25 mouse cellular contexts compared by ENCODE assay signal in genomic region chr2:128859861-128860260, GRCm38 (mm10). TPM values are rescaled to one million over a fixed set of nuclear protein-coding genes. Genes with fewer than 3 reads are reported as not detected.
DNase-seq lines count a peak whose midpoint lies in the region; ATAC-seq and TF ChIP-seq lines count a peak whose summit lies in the region.
"Had no signal": no experiment of that assay in that cellular context is flagged by ENCODE, and none has a peak within 500 bp of the region (broad histone marks: within the 10 kb centered on the region; RNA-seq: fewer than 3 reads in every experiment).

No protein-coding gene starts in this region.

- no peak overlapping the region for H3K9ac ChIP-seq in forebrain, embryonic 14.5 days (ENCODE audit: low read length)
- no peak overlapping the region for H3K9ac ChIP-seq in midbrain, postnatal 0 days (replicated peaks; ENCODE audit: low read length, poor library complexity, severe bottlenecking)
- no peak overlapping the region for H3K9ac ChIP-seq in midbrain, embryonic 13.5 days (replicated peaks)
- H3K9ac ChIP-seq in lung, embryonic 16.5 days (ENCODE audit: low read length), result no peak overlapping the region
- no peak overlapping the region for H3K9ac ChIP-seq in stomach, embryonic 16.5 days (ENCODE audit: low read length)
- H3K9ac ChIP-seq: embryonic facial prominence, embryonic 15.5 days; heart, embryonic 13.5 days; hindbrain, embryonic 13.5 days; intestine, embryonic 15.5 days; kidney, embryonic 15.5 days; limb, embryonic 12.5 days; liver, embryonic 12.5 days; neural tube, embryonic 12.5 days had no signal

- H3K27me3 ChIP-seq in forebrain, embryonic 14.5 days (replicated peaks; ENCODE audit: control insufficient read depth, insufficient read depth, low read length), result 0 out of 2 replicates have a peak, but pooled peaks cover 4% of the 10 kb centered on the region
- peaks cover 27% of the 10 kb centered on the region for H3K27me3 ChIP-seq in forebrain, embryonic 10.5 days (ENCODE audit: poor library complexity, severe bottlenecking)
- 0 out of 2 replicates have a peak, but pooled peaks cover 4% of the 10 kb centered on the region for H3K27me3 ChIP-seq in midbrain, postnatal 0 days (ENCODE audit: insufficient read depth, low read length)
- H3K27me3 ChIP-seq in midbrain, embryonic 13.5 days, result peaks cover 17% of the 10 kb centered on the region
- peaks cover 3% of the 10 kb centered on the region; the same call in 1 of the 2 replicates for H3K27me3 ChIP-seq in lung, embryonic 16.5 days (ENCODE audit: control insufficient read depth, insufficient read depth, low read depth, low read length)
- peaks cover under 1% of the 10 kb centered on the region; the same call in 1 of the 2 replicates for H3K27me3 ChIP-seq in stomach, embryonic 16.5 days (ENCODE audit: control insufficient read depth, insufficient read depth, low read length)
- H3K27me3 ChIP-seq: CH12.LX had no signal

- 0 out of 2 replicates have a peak, but pooled peaks cover 2% of the 10 kb centered on the region for H3K4me1 ChIP-seq in forebrain, embryonic 14.5 days (ENCODE audit: control insufficient read depth, insufficient read depth, low read length)
- H3K4me1 ChIP-seq in forebrain, embryonic 10.5 days, result peaks cover 12% of the 10 kb centered on the region
- H3K4me1 ChIP-seq in midbrain, postnatal 0 days (ENCODE audit: insufficient read depth, low read length), result no peaks in the 10 kb centered on the region
- peaks cover 9% of the 10 kb centered on the region for H3K4me1 ChIP-seq in midbrain, embryonic 13.5 days (replicated peaks)
- H3K4me1 ChIP-seq in lung, embryonic 16.5 days (replicated peaks; ENCODE audit: control insufficient read depth, insufficient read depth, low read length), result peaks cover 9% of the 10 kb centered on the region
- no peaks in the 10 kb centered on the region; the same call in 1 of the 2 replicates for H3K4me1 ChIP-seq in stomach, embryonic 16.5 days (ENCODE audit: control insufficient read depth, insufficient read depth, low read length)
- H3K4me1 ChIP-seq: limb, embryonic 12.5 days; liver, embryonic 12.5 days had no signal

- H3K27ac ChIP-seq in forebrain, embryonic 14.5 days (ENCODE audit: low read depth, low read length), result no peak overlapping the region
- no peak overlapping the region for H3K27ac ChIP-seq in forebrain, embryonic 10.5 days
- H3K27ac ChIP-seq in midbrain, postnatal 0 days (ENCODE audit: low read depth, low read length), result no peak overlapping the region
- no peak overlapping the region for H3K27ac ChIP-seq in midbrain, embryonic 13.5 days
- H3K27ac ChIP-seq in lung, embryonic 16.5 days (ENCODE audit: low read length), result no peak overlapping the region
- no peak overlapping the region for H3K27ac ChIP-seq in stomach, embryonic 16.5 days (ENCODE audit: low read length)
- H3K27ac ChIP-seq: embryonic facial prominence, embryonic 15.5 days; heart, embryonic 13.5 days; hindbrain, embryonic 13.5 days; intestine, embryonic 15.5 days; kidney, embryonic 15.5 days; limb, embryonic 12.5 days; liver, embryonic 12.5 days; neural tube, embryonic 12.5 days had no signal

- 53% methylated on average over 3 of the region's 3 CpGs for WGBS in forebrain, embryonic 14.5 days
- WGBS in forebrain, embryonic 10.5 days, result 87% methylated on average over 3 of the region's 3 CpGs
- WGBS in midbrain, postnatal 0 days, result 74% methylated on average over 3 of the region's 3 CpGs
- WGBS in midbrain, embryonic 13.5 days, result 82% methylated on average over 3 of the region's 3 CpGs
- 23% methylated on average over 3 of the region's 3 CpGs for WGBS in lung, embryonic 16.5 days
- 46% methylated on average over 3 of the region's 3 CpGs for WGBS in stomach, embryonic 16.5 days

- no peak overlapping the region for H3K4me2 ChIP-seq in forebrain, embryonic 14.5 days (ENCODE audit: low read length)
- no peak overlapping the region for H3K4me2 ChIP-seq in midbrain, postnatal 0 days (ENCODE audit: low read depth, low read length, poor library complexity, severe bottlenecking)
- no peak overlapping the region for H3K4me2 ChIP-seq in midbrain, embryonic 13.5 days (replicated peaks)
- H3K4me2 ChIP-seq in lung, embryonic 16.5 days (ENCODE audit: low read depth, low read length), result no peak overlapping the region
- H3K4me2 ChIP-seq in stomach, embryonic 16.5 days (ENCODE audit: low read depth, low read length), result no peak overlapping the region
- H3K4me2 ChIP-seq: embryonic facial prominence, embryonic 15.5 days; heart, embryonic 13.5 days; hindbrain, embryonic 13.5 days; intestine, embryonic 15.5 days; kidney, embryonic 15.5 days; limb, embryonic 12.5 days; liver, embryonic 12.5 days; midbrain, embryonic 11.5 days; neural tube, embryonic 12.5 days had no signal

- ATAC-seq in forebrain, embryonic 14.5 days, result peak; percentile 58; the same call in 1 of the 2 replicates
- no peak for ATAC-seq in midbrain, postnatal 0 days (ENCODE audit: low FRiP score)
- no peak for ATAC-seq in midbrain, embryonic 13.5 days
- ATAC-seq in lung, embryonic 16.5 days (ENCODE audit: low read depth), result peak; percentile 25; the same call in 1 of the 2 replicates
- ATAC-seq in stomach, embryonic 16.5 days (ENCODE audit: insufficient read depth, low FRiP score), result peak; percentile 16; the same call in 1 of the 2 replicates
- no peak for ATAC-seq in erythroblast, adult 5-6 weeks (replicated peaks; ENCODE audit: low FRiP score, poor library complexity, severe bottlenecking)
- ATAC-seq: intestine, embryonic 15.5 days; liver, embryonic 12.5 days had no signal

- peak; percentile 59 for DNase-seq in forebrain, embryonic 14.5 days (ENCODE audit: low spot score)
- DNase-seq in forebrain, embryonic 10.5 days (ENCODE audit: extremely low spot score, low spot score), result no peak
- peak; percentile 12 for DNase-seq in midbrain, postnatal 0 days (ENCODE audit: low spot score)
- no peak for DNase-seq in embryo, embryonic 10.5 days (ENCODE audit: low spot score)
- DNase-seq: adrenal gland, adult 8-10 months; cerebellum, adult 9-11 months; kidney, postnatal 4 days; layer of hippocampus, adult 9-11 months; right cerebral cortex, postnatal 14 days; spleen, adult 18-20 months had no signal

- peaks cover 1% of the 10 kb centered on the region; the same call in 1 of the 2 replicates for H3K36me3 ChIP-seq in forebrain, embryonic 14.5 days (ENCODE audit: control insufficient read depth, insufficient read depth, low read length)
- no peaks in the 10 kb centered on the region for H3K36me3 ChIP-seq in forebrain, embryonic 10.5 days (replicated peaks)
- no peaks in the 10 kb centered on the region for H3K36me3 ChIP-seq in midbrain, postnatal 0 days (ENCODE audit: insufficient read depth, low read length)
- H3K36me3 ChIP-seq in midbrain, embryonic 13.5 days, result no peaks in the 10 kb centered on the region
- no peaks in the 10 kb centered on the region for H3K36me3 ChIP-seq in lung, embryonic 16.5 days (ENCODE audit: control insufficient read depth, insufficient read depth, low read length)
- no peaks in the 10 kb centered on the region for H3K36me3 ChIP-seq in stomach, embryonic 16.5 days (ENCODE audit: control insufficient read depth, insufficient read depth, low read length)
- H3K36me3 ChIP-seq: heart, embryonic 13.5 days; intestine, embryonic 15.5 days; kidney, embryonic 15.5 days; liver, embryonic 12.5 days; neural tube, embryonic 12.5 days had no signal

- H3K9me3 ChIP-seq in forebrain, embryonic 14.5 days (replicated peaks; ENCODE audit: control insufficient read depth, low read length), result no peaks in the 10 kb centered on the region
- no peaks in the 10 kb centered on the region for H3K9me3 ChIP-seq in forebrain, embryonic 10.5 days
- no peaks in the 10 kb centered on the region for H3K9me3 ChIP-seq in midbrain, postnatal 0 days (ENCODE audit: low read length)
- H3K9me3 ChIP-seq in midbrain, embryonic 13.5 days, result no peaks in the 10 kb centered on the region
- H3K9me3 ChIP-seq in lung, embryonic 16.5 days (ENCODE audit: control insufficient read depth, low read length), result no peaks in the 10 kb centered on the region
- no peaks in the 10 kb centered on the region for H3K9me3 ChIP-seq in stomach, embryonic 16.5 days (replicated peaks; ENCODE audit: control insufficient read depth, low read length)
- H3K9me3 ChIP-seq: embryonic facial prominence, embryonic 15.5 days; heart, embryonic 13.5 days; hindbrain, embryonic 13.5 days; intestine, embryonic 15.5 days; kidney, embryonic 15.5 days; liver, embryonic 12.5 days; neural tube, embryonic 12.5 days had no signal

- H3K4me3 ChIP-seq in forebrain, embryonic 14.5 days (ENCODE audit: low read depth, low read length), result no peak overlapping the region
- H3K4me3 ChIP-seq in forebrain, embryonic 10.5 days, result no peak overlapping the region
- H3K4me3 ChIP-seq in midbrain, postnatal 0 days (ENCODE audit: low read depth, low read length), result no peak overlapping the region
- H3K4me3 ChIP-seq in midbrain, embryonic 13.5 days (replicated peaks), result no peak overlapping the region
- no peak overlapping the region for H3K4me3 ChIP-seq in lung, embryonic 16.5 days (ENCODE audit: low read length)
- no peak overlapping the region for H3K4me3 ChIP-seq in stomach, embryonic 16.5 days (replicated peaks; ENCODE audit: low read length)
- H3K4me3 ChIP-seq: embryonic facial prominence, embryonic 15.5 days; heart, embryonic 13.5 days; hindbrain, embryonic 13.5 days; intestine, embryonic 15.5 days; kidney, embryonic 15.5 days; limb, embryonic 12.5 days; liver, embryonic 12.5 days; neural tube, embryonic 12.5 days had no signal

- TF ChIP-seq CTCF in midbrain, postnatal 0 days (IDR thresholded peaks at IDR 0.05), result no peak

RNA-seq across cellular contexts. Expression of gene Fbln7, which starts 2.9 kb away (rescaled TPM):
- polyA plus RNA-seq in forebrain, embryonic 14.5 days (2014; fragmentation: Nextera tagmentation; extraction: Ambion mirVana), result 1.5 and 2.0 TPM in 2 replicates
- 2.1 and 2.4 TPM in 2 replicates for polyA plus RNA-seq in forebrain, embryonic 10.5 days (2016; fragmentation: Nextera tagmentation; extraction: Ambion mirVana)
- 3.2 and 6.3 TPM in 2 replicates for total RNA-seq in midbrain, postnatal 0 days (2014; rRNA removed)
- polyA plus RNA-seq in midbrain, postnatal 0 days (2015; fragmentation: Nextera tagmentation; extraction: Ambion mirVana), result 4.2 and 4.8 TPM in 2 replicates
- 1.0 and 1.3 TPM in 2 replicates for polyA plus RNA-seq in midbrain, embryonic 13.5 days (2015; fragmentation: Nextera tagmentation; extraction: Ambion mirVana)
- 7.9 and 8.0 TPM in 2 replicates for polyA plus RNA-seq in lung, embryonic 16.5 days (2015; fragmentation: Nextera tagmentation; extraction: Ambion mirVana)
- polyA plus RNA-seq in stomach, embryonic 16.5 days (2015; fragmentation: Nextera tagmentation; extraction: Ambion mirVana), result 4.5 and 5.2 TPM in 2 replicates
- total RNA-seq in erythroblast, adult 5-6 weeks (2015; ENCODE audit: low replicate concordance), result not detected in 2 replicates
- 0.09 TPM in 1 of 2 replicates, not detected in the other for total RNA-seq in erythroblast, adult 5-6 weeks (2017; ENCODE audit: low replicate concordance)
- total RNA-seq: CH12.LX, MEL had no signal

RNA-seq across cellular contexts. Expression of gene Tmem87b, which starts 41.9 kb away (rescaled TPM):
- polyA plus RNA-seq in forebrain, embryonic 14.5 days (2014; fragmentation: Nextera tagmentation; extraction: Ambion mirVana), result 28.0 and 36.8 TPM in 2 replicates
- 23.6 and 24.7 TPM in 2 replicates for polyA plus RNA-seq in forebrain, embryonic 10.5 days (2016; fragmentation: Nextera tagmentation; extraction: Ambion mirVana)
- total RNA-seq in midbrain, postnatal 0 days (2014; rRNA removed), result 27.7 and 32.3 TPM in 2 replicates
- 34.8 and 35.7 TPM in 2 replicates for polyA plus RNA-seq in midbrain, postnatal 0 days (2015; fragmentation: Nextera tagmentation; extraction: Ambion mirVana)
- polyA plus RNA-seq in midbrain, embryonic 13.5 days (2015; fragmentation: Nextera tagmentation; extraction: Ambion mirVana), result 37.6 and 38.3 TPM in 2 replicates
- polyA plus RNA-seq in lung, embryonic 16.5 days (2015; fragmentation: Nextera tagmentation; extraction: Ambion mirVana), result 35.0 and 35.4 TPM in 2 replicates
- polyA plus RNA-seq in stomach, embryonic 16.5 days (2015; fragmentation: Nextera tagmentation; extraction: Ambion mirVana), result 34.3 and 36.6 TPM in 2 replicates
- total RNA-seq in erythroblast, adult 5-6 weeks (2015; ENCODE audit: low replicate concordance), result 2.3 and 4.4 TPM in 2 replicates
- 1.4 and 3.4 TPM in 2 replicates for total RNA-seq in erythroblast, adult 5-6 weeks (2017; ENCODE audit: low replicate concordance)

Comparison
In these comparisons a context has a peak if more than half of its experiments do, and no peak if none do; other contexts are left out.
1. DNase-seq: peak in forebrain, embryonic 14.5 days (single experiment) and midbrain, postnatal 0 days (single experiment); none in forebrain, embryonic 10.5 days (single experiment) and embryo, embryonic 10.5 days (single experiment).
2. ATAC-seq: peak in forebrain, embryonic 14.5 days (single experiment), lung, embryonic 16.5 days (single experiment) and stomach, embryonic 16.5 days (single experiment); none in midbrain, postnatal 0 days (single experiment), midbrain, embryonic 13.5 days (single experiment) and erythroblast, adult 5-6 weeks (single experiment).